Comparison of ENCODE assay signal across 5 mouse cellular contexts in the genomic region with DNA sequence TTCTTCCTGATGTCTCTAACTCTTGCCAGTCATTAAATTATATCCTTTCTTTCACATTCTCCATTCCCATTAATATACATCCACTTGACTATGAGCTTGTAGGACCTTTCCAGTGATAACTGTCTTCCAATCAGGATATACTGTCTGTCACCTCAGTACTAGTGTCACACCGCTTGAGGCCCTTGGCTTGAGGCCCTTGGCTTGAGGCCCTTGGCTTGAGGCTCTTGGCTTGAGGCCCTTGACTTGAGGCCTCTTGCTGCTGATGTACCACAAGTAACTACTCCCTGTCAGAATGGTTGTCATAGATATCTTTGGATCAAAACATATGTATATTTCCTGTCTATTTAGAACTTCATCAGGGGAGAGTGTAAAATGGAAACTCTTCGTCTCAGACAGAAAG.
"Had no signal": no experiment of that assay in that cellular context is flagged by ENCODE, and none has a peak within 500 bp of the region (broad histone marks: within the 10 kb centered on the region; RNA-seq: fewer than 3 reads in every experiment).

No protein-coding gene starts in this region.

- DNase-seq: kidney, postnatal 14 days; lung, adult 18-20 months; right cerebral cortex, postnatal 14 days; thymus, adult 2 months; thymus, postnatal 25 days had no signal
